Mouse (Mus musculus) adrenal gland, postnatal 36 days (tissue): ENCODE measurements around the gene Plekhj1. TPM values are rescaled to one million over a fixed set of nuclear protein-coding genes. Genes with fewer than 3 reads are reported as not detected.
"Not testable (repeated sequence)": the region's sequence is repeated elsewhere in the genome, so short reads cannot be mapped to it uniquely, and the experiment has no call there.

Source experiments
- DNase-seq, 2 experiments: peaks; one replicate each; pipeline ENCODE4 v3.0.0; 2021; ENCODE audit warnings: mixed read lengths in 1 of 2
- total RNA-seq, 2 experiments: library from RNA; stranded (reverse); gene quantifications; 2 replicates each; pipeline ENCODE4 v1.2.3; 2021

The Plekhj1 gene
- total RNA-seq, 2 experiments from 2014 or later: 84.6 to 86.8 TPM

DNA sequence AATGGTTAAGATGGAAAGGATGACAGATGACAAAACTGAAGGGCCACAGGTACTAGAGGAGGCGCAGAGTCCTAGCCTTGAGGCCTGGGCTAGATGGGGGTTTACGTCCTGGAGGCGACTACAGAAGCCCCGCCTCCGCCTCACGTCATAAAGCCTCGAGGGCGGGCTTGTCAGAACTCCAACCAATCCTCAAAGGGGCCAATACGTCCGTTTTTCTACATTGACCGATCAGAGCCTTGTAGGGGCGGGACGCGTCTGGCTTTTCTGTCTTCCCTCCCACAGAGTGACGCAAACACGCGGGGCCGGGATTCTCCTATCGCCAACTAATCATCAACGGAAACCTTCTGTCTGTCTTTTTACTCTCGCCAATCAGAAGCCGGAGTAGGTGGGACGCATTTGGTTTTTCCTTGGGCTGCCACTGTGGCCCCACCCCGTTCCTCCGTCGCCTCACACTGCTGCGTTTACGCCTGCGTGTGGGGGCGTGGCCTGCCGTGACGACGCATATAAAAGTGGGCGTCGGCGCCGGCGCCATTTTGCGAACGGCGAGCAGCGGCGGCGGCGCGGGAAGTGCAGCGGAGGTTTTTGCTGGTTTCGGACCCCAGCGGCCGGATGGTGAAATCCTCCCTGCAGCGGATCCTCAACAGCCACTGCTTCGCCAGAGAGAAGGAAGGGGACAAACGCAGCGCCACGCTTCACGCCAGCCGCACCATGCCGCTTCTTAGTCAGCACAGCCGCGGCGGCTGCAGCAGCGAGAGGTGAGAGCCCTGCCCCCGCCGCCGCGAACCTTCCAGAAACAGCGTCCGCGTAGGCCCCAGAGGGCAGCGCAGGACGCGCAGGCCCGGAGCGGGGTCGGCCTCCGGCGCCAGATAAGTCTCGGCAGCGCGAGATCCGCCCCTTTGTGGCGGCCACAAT, 28.0 kb upstream of the Plekhj1 start, which contains the start of gene Oaz1:
Oaz1 (plus strand) TSS at position 506 of the 912 bp plus-strand sequence.
- peak; percentile 97 to 98 for DNase-seq

GRCm38 (mm10) chr10:80824827-80825226, 26.4 kb upstream of the Plekhj1 start:
- DNase-seq: no peak

GRCm38 (mm10) chr10:80823847-80824643, 25.6 kb upstream of the Plekhj1 start:
- no peak for DNase-seq

DNA sequence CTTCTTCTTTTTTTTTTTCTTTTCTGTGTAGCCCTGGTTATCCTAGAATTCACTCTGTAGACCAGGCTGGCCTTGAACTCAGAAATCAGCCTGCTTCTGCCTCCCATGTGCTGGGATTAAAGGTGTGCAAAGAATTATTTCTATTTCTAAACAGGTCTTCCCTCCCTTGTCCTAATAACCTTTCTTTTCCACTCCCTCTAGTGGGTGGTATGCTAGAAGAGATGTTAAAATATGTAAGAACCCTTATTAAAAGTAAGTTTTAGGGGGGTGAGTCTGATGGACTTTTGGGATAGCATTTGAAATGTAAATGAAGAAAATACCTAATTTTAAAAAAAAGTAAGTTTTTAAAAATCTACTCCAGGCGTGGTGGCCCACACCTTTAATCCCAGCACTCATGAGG, 24.9 kb upstream of the Plekhj1 start:
- DNase-seq: no peak

- no peak for DNase-seq
Observed at GRCm38 (mm10) chr10:80822528-80822927, 24.1 kb upstream of the Plekhj1 start.

GRCm38 (mm10) chr10:80821991-80822390, 23.6 kb upstream of the Plekhj1 start:
- DNase-seq: no peak

DNA sequence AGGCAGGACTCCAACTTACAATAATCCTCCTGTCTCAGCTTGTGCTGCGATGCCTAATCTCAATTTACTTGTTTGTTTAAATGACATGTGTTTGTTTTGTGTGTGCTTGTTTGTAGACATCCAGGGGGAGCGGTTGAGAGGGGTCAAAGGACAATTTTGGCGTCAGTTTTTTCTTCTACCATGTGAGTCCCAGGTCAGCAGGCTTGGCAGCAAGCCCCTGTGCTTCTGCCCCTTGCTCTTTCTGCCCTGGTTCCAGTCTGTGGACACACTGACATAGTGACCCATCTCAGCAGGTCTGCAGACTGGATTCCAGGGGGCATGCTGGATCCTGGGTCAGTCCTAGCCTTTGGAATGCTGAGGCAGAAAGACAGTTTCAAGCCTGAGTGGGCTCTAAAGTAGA, 21.0 kb upstream of the Plekhj1 start:
- no peak for DNase-seq

DNA sequence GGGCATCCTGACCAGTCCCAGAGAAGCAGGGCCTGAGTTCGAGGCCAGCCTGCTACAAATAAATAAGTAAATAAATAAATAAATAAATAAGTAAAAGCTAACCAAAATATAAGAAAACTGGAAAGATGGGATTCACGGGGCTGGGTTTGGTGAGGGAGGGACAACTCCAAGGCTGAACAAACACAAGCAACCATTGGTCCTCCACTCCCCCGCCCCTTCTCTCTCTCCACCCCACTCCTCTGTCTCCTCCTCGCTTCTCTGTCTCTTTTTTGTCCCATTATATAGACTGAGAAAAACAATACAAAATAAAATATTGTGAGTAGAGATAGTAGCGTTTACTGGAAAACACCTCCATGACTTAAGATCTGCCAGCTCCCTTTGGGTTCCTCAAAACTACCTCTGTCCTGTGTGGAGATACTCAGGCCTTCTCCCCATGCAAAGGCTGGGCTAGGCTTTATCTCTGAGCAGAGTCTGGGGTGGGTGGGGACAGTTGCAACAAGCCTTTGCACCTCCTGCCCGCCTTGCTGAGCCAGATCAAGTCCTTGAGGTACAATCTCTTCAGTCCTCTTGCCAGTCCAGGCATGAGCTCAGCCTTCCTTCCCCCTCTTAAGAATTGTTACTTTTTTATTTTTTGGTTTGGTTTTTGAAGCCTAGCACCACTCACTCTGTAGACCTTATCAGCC, 20.3 kb upstream of the Plekhj1 start:
- no peak for DNase-seq

DNA sequence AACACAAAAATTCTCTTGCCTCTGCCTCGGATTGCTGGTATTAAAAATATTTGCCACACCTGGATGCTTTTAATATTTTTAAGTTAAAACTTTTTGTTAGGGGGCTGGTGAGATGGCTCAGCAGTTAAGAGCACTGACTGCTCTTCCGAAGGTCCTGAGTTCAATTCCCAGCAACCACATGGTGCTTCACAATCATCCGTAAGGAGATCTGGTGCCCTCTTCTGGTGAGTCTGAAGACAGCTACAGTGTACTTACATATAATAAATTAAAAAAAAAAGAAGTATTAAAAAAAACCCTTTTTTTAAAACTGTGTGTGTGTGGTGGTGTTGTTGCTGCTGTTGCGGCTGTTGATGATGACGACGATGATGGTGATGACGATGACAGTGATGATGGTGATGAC, 19.5 kb upstream of the Plekhj1 start:
- DNase-seq: not testable (repeated sequence)

DNA sequence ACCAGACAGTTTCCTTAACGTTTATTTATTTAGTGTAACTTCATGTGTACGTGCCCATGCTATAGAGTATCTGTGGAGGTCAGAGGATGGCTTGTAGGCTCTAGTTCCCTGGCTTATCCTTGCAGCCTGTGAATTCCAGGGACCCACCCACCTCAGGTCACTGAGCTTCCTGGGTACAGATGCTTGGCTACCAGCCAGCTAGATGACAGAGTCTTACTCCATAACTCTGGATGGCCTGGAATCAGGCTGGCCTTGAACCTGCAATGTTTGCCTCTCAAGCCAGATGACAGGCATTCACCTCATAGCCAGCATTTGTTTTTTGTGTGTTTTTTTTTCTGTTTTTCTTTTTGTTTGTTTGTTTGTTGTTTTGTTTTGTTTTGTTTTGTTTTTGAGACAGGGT, 18.7 kb upstream of the Plekhj1 start:
- peak in 1 of 2 experiments; percentile 62 for DNase-seq

- not testable (repeated sequence) for DNase-seq
Observed at GRCm38 (mm10) chr10:80816303-80816702, 17.9 kb upstream of the Plekhj1 start.

- DNase-seq: no peak
Observed at GRCm38 (mm10) chr10:80814800-80815199, 16.4 kb upstream of the Plekhj1 start.

DNA sequence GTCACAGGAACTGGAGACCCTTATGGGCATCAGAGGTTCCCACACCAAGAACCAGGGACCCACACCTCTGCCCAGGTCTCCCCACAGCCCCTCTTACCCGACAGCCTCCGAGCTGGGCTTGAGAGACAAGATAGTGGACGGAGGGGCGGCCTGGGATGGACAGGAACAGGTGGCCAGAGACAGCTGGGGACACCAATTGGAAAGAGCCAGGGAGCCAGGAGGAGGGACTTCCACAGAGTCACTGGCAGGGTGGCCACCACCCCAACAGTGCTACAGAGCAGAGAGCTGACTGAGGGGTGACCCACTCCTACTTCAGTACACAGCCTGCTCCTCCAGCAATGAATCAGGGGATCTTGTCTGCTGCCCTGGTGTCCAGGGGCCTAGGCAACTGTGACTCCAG, 14.9 kb upstream of the Plekhj1 start, which contains the start of gene Jsrp1:
Jsrp1 (minus strand) TSS at position 133 of the 400 bp plus-strand sequence.
- no peak for DNase-seq

GRCm38 (mm10) chr10:80812391-80813041, 14.1 kb upstream of the Plekhj1 start:
- DNase-seq: peak; percentile 68 to 77

DNA sequence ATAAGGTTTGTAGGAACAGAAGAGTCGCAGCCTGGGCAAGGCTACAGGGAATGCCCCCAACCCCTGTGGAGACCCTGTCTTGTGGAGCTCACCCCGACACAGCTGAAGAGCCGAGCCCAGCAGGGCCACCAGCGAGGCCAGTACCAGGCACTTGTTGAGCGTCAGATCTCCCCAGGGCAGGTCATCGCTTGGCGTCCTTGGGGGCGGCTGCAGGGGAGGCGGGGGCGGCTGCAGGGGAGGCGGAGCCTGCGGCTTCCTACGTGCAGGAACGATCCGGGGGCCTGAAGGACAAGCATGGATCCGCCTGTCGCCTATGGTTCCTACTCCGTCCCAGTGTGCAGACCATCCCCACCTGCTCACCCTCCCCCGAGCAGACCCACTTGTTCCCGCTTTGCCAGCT, 11.7 kb upstream of the Plekhj1 start:
- DNase-seq: peak; percentile 78 to 85

GRCm38 (mm10) chr10:80808985-80809632, 10.7 kb upstream of the Plekhj1 start:
- DNase-seq: no peak

DNA sequence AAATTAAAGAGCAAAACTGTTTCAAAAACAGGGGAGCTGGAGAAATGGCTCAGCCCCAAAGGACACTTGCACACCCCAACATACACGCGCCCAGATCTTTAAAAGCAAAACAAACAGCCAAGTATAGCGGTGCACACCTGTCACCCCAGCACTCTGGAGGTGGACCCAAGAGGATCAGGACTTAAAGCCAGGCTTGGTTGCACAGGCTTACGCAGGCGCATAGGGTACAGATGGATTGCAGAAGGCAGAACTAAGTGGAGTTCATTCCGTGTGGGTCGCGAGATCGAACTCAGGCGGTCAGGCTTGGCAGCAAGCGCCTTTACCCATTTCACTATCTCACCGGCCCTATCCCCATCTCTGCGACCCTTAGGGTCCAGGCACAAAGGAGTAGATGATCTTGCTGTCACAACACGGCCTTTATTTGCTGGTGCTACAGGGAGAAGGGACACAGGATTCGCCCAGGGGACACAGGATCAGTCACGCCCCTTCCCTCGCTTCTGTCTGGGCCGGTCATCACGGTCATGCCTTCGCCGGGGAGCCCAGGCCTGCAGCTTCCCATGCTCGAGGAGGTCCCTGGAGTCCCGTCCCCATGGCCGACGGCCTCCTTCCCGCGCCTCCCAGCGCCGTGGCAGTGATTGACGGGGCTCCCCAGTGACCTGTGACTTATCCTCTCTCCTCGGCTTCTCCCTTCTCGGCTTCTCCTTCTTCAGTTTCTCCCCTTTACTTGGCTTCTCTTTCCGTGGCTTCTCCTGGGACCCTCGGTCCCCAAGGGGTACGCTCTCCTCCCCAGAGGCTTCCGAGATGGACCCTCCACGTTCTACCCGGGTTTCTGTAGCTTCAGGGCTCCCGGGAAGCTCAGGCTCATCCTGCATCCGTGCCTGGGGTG, 9.9 kb upstream of the Plekhj1 start:
- DNase-seq: no peak

DNA sequence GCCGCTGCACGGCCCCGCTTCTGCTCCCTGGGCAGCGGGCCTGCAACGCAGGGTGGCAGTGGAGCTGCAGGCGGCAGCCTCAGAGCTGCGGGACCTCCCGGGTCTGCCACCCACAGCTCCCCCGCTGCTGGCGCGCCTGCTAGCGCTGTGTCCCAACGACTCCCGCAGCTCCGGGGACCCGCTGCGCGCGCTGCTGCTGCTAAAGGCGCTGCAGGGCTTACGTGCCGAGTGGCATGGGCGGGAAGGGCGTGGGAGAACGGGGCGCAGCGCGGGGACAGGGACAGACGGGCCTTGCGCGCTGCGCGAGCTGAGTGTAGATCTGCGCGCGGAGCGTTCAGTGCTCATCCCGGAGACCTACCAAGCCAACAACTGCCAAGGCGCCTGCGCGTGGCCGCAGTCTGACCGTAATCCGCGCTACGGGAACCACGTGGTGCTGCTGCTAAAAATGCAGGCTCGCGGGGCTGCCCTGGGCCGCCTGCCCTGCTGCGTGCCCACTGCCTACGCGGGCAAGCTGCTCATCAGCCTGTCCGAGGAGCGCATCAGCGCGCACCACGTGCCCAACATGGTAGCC, 8.7 kb upstream of the Plekhj1 start:
- DNase-seq: peak; percentile 84 to 87

DNA sequence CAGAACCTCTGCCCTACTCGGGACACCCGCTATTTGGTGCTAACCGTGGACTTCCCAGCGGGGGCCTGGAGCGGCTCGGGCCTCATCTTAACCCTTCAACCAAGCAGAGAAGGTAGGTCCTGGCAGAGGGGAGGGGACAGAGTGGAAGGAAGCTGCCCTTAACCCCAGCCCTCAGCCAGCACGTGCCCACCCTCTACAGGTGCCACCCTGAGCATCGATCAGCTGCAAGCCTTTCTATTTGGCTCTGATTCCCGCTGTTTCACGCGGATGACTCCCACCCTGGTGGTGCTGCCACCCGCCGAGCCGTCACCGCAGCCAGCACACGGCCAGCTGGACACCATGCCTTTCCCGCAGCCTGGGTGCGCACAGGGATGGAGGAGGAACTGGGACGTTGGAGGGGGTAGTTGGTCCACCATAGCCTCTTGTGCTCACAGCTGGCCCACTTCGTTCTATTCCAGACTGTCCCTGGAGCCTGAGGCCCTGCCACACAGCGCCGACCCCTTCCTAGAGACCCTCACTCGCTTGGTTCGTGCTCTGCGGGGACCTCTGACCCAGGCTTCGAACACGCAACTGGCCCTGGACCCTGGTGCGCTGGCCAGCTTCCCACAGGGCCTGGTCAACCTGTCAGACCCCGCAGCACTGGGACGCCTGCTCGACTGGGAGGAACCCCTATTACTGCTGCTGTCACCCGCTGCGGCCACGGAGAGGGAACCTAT, 8.1 kb upstream of the Plekhj1 start:
- no peak for DNase-seq
